21 mouse cellular contexts compared by ENCODE assay signal in the genomic region with DNA sequence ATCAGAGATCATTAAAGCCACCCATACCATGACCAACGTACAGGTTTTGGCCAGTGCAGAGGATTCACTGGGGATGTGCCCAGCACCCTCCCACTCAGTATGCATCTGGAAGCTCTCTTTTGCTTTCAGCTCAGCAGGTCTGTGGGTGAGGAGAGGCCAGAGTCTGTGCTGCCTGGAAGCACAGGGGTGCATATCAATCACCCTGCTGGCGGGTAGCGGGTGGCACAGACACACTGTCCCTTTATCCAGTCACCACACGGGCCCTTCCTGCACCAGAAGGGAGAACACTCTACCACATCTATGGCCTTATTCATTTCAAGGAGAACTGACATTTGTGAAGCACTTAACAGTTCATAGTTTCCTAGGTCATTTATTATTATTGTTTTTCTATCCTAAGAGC. TPM values are rescaled to one million over a fixed set of nuclear protein-coding genes. Genes with fewer than 3 reads are reported as not detected.
DNase-seq lines count a peak whose midpoint lies in the region; ATAC-seq and TF ChIP-seq lines count a peak whose summit lies in the region.
"Had no signal": no experiment of that assay in that cellular context is flagged by ENCODE, and none has a peak within 500 bp of the region (broad histone marks: within the 10 kb centered on the region; RNA-seq: fewer than 3 reads in every experiment).

No protein-coding gene starts in this region.

- TF ChIP-seq EP300 in liver, postnatal 0 days (IDR thresholded peaks at IDR 0.05; ENCODE audit: low read depth): no peak

- no peak overlapping the region for H3K27ac ChIP-seq in forebrain, embryonic 16.5 days (ENCODE audit: low read length)
- H3K27ac ChIP-seq in forebrain, embryonic 14.5 days (ENCODE audit: low read depth, low read length): no peak overlapping the region
- H3K27ac ChIP-seq in kidney, adult 2 months (ENCODE audit: insufficient read depth, low read depth, low read length): no peak overlapping the region
- no peak overlapping the region for H3K27ac ChIP-seq in liver, adult 2 months (replicated peaks; ENCODE audit: insufficient read depth, low read depth, low read length)
- no peak overlapping the region for H3K27ac ChIP-seq in liver, postnatal 0 days (ENCODE audit: low read depth)
- H3K27ac ChIP-seq: forebrain, embryonic 15.5 days; heart, embryonic 10.5 days; limb, embryonic 10.5 days had no signal

- TF ChIP-seq CTCF in kidney, adult 2 months (conservative IDR thresholded peaks at IDR 0.05; ENCODE audit: insufficient read depth, insufficient read length, low read depth, low read length): 0 out of 2 replicates have a peak, but pooled peaks have one; percentile 10
- TF ChIP-seq CTCF in liver, adult 2 months (IDR thresholded peaks at IDR 0.05; ENCODE audit: low read depth, low read length): peak; percentile 22
- no peak for TF ChIP-seq CTCF in liver, postnatal 0 days (IDR thresholded peaks at IDR 0.05; ENCODE audit: low read depth)

- no peaks in the 10 kb centered on the region for H3K9me3 ChIP-seq in forebrain, embryonic 16.5 days (ENCODE audit: control insufficient read depth, low read length)
- no peaks in the 10 kb centered on the region for H3K9me3 ChIP-seq in forebrain, embryonic 14.5 days (replicated peaks; ENCODE audit: control insufficient read depth, low read length)
- no peaks in the 10 kb centered on the region for H3K9me3 ChIP-seq in liver, postnatal 0 days (ENCODE audit: low read length)
- H3K9me3 ChIP-seq: forebrain, embryonic 15.5 days; heart, embryonic 10.5 days; limb, embryonic 10.5 days had no signal

- no peak for TF ChIP-seq POLR2A in kidney, adult 2 months (IDR thresholded peaks at IDR 0.05; ENCODE audit: low read depth, low read length)
- TF ChIP-seq POLR2A in liver, adult 2 months (IDR thresholded peaks at IDR 0.05; ENCODE audit: extremely low read depth, insufficient read depth, low read length): no peak

- H3K79me2 ChIP-seq in liver, adult 2 months (ENCODE audit: control insufficient read depth, insufficient read depth, low read length): no peaks in the 10 kb centered on the region

- H3K9ac ChIP-seq in forebrain, embryonic 16.5 days (replicated peaks; ENCODE audit: low read depth, low read length): no peak overlapping the region
- no peak overlapping the region for H3K9ac ChIP-seq in forebrain, embryonic 14.5 days (ENCODE audit: low read length)
- H3K9ac ChIP-seq in liver, adult 2 months (ENCODE audit: low read depth, low read length): no peak overlapping the region
- H3K9ac ChIP-seq in liver, postnatal 0 days (replicated peaks): no peak overlapping the region
- H3K9ac ChIP-seq: forebrain, embryonic 15.5 days had no signal

- H3K36me3 ChIP-seq in forebrain, embryonic 16.5 days (ENCODE audit: control insufficient read depth, insufficient read depth): no peaks in the 10 kb centered on the region
- no peaks in the 10 kb centered on the region for H3K36me3 ChIP-seq in forebrain, embryonic 14.5 days (ENCODE audit: control insufficient read depth, insufficient read depth, low read length)
- no peaks in the 10 kb centered on the region; the same call in 1 of the 2 replicates for H3K36me3 ChIP-seq in kidney, adult 2 months (ENCODE audit: control insufficient read depth, insufficient read depth, low read length)
- H3K36me3 ChIP-seq in liver, adult 2 months (ENCODE audit: control insufficient read depth, insufficient read depth, low read length): peaks cover 17% of the 10 kb centered on the region
- no peaks in the 10 kb centered on the region for H3K36me3 ChIP-seq in liver, postnatal 0 days (replicated peaks; ENCODE audit: insufficient read depth, low read length)
- H3K36me3 ChIP-seq: forebrain, embryonic 15.5 days; heart, embryonic 10.5 days; limb, embryonic 10.5 days had no signal

- H3K4me2 ChIP-seq in forebrain, embryonic 16.5 days (ENCODE audit: low read length): no peak overlapping the region
- H3K4me2 ChIP-seq in forebrain, embryonic 14.5 days (ENCODE audit: low read length): no peak overlapping the region
- H3K4me2 ChIP-seq in liver, postnatal 0 days (ENCODE audit: low read depth, low read length): no peak overlapping the region
- H3K4me2 ChIP-seq: forebrain, embryonic 15.5 days had no signal

- DNase-seq in forebrain, embryonic 14.5 days (ENCODE audit: low spot score): no peak
- DNase-seq in kidney, adult 2 months: no peak
- no peak for DNase-seq in kidney, postnatal 14 days
- DNase-seq in liver, adult 2 months (ENCODE audit: extremely low read depth, low read depth, low spot score): no peak
- no peak for DNase-seq in liver, postnatal 0 days
- peak; percentile 17 for DNase-seq in right cerebral cortex, postnatal 14 days
- no peak for DNase-seq in right cerebral cortex, postnatal 36 days (ENCODE audit: low spot score in 2 of 2)
- DNase-seq: adrenal gland, postnatal 10 days; cerebellum, adult 9-10 months; gastrocnemius, postnatal 10 days; heart, postnatal 4 days; liver; lung, postnatal 10 days; midbrain, embryonic 14.5 days; thymus, postnatal 14 days had no signal

- no peak overlapping the region for H3K4me3 ChIP-seq in forebrain, embryonic 16.5 days (replicated peaks; ENCODE audit: low read length)
- no peak overlapping the region for H3K4me3 ChIP-seq in forebrain, embryonic 14.5 days (ENCODE audit: low read depth, low read length)
- no peak overlapping the region for H3K4me3 ChIP-seq in kidney, adult 2 months (ENCODE audit: insufficient read depth, low read depth, low read length)
- no peak overlapping the region for H3K4me3 ChIP-seq in liver, adult 2 months (ENCODE audit: insufficient read depth, low read depth, low read length)
- no peak overlapping the region for H3K4me3 ChIP-seq in liver, postnatal 0 days (ENCODE audit: low read depth, low read length)
- H3K4me3 ChIP-seq: forebrain, embryonic 15.5 days; heart, embryonic 10.5 days; limb, embryonic 10.5 days had no signal

- WGBS in forebrain, embryonic 16.5 days: 56% methylated on average over 4 of the region's 4 CpGs
- WGBS in forebrain, embryonic 14.5 days: 68% methylated on average over 4 of the region's 4 CpGs
- WGBS in kidney, adult 2 months: 65% methylated on average over 4 of the region's 4 CpGs
- 34% methylated on average over 4 of the region's 4 CpGs for WGBS in liver, adult 2 months
- 62% methylated on average over 4 of the region's 4 CpGs for WGBS in liver, postnatal 0 days (ENCODE audit: insufficient replicate concordance)

- no peaks in the 10 kb centered on the region for H3K27me3 ChIP-seq in forebrain, embryonic 16.5 days (replicated peaks; ENCODE audit: control insufficient read depth, insufficient read depth, low read length)
- no peaks in the 10 kb centered on the region for H3K27me3 ChIP-seq in forebrain, embryonic 14.5 days (replicated peaks; ENCODE audit: control insufficient read depth, insufficient read depth, low read length)
- no peaks in the 10 kb centered on the region for H3K27me3 ChIP-seq in kidney, adult 2 months (replicated peaks; ENCODE audit: control insufficient read depth, insufficient read depth, low read length)
- H3K27me3 ChIP-seq in liver, adult 2 months (ENCODE audit: control insufficient read depth, insufficient read depth, low read length): no peaks in the 10 kb centered on the region
- no peaks in the 10 kb centered on the region for H3K27me3 ChIP-seq in liver, postnatal 0 days (ENCODE audit: insufficient read depth, low read length)
- H3K27me3 ChIP-seq: forebrain, embryonic 15.5 days had no signal

- peak; percentile 47; the same call in 1 of the 2 replicates for ATAC-seq in forebrain, embryonic 16.5 days
- no peak for ATAC-seq in forebrain, embryonic 14.5 days
- no peak for ATAC-seq in liver, postnatal 0 days
- ATAC-seq: forebrain, embryonic 15.5 days; intestine, postnatal 0 days had no signal

- H3K4me1 ChIP-seq in forebrain, embryonic 16.5 days (replicated peaks; ENCODE audit: control insufficient read depth, insufficient read depth, low read length): peaks cover 12% of the 10 kb centered on the region
- no peaks in the 10 kb centered on the region for H3K4me1 ChIP-seq in forebrain, embryonic 14.5 days (ENCODE audit: control insufficient read depth, insufficient read depth, low read length)
- peaks cover 19% of the 10 kb centered on the region for H3K4me1 ChIP-seq in kidney, adult 2 months (ENCODE audit: control insufficient read depth, insufficient read depth, low read length)
- H3K4me1 ChIP-seq in liver, adult 2 months (ENCODE audit: control insufficient read depth, insufficient read depth, low read length): peaks cover 14% of the 10 kb centered on the region
- no peaks in the 10 kb centered on the region; the same call in none of the 2 replicates for H3K4me1 ChIP-seq in liver, postnatal 0 days (ENCODE audit: insufficient read depth)
- H3K4me1 ChIP-seq: limb, embryonic 10.5 days had no signal

RNA-seq across cellular contexts. Expression of a gene that starts 25.4 kb away (rescaled TPM):
- polyA plus RNA-seq in forebrain, embryonic 16.5 days (2015; fragmentation: Nextera tagmentation; extraction: Ambion mirVana): 0.42 and 1.1 TPM in 2 replicates
- 0.41 and 0.47 TPM in 2 replicates for polyA plus RNA-seq in forebrain, embryonic 14.5 days (2014; fragmentation: Nextera tagmentation; extraction: Ambion mirVana)
- polyA plus RNA-seq in kidney, adult 2 months (2012; rRNA removed): 125 and 136 TPM in 2 replicates
- total RNA-seq in liver, adult 2 months (2014; rRNA removed): 807 and 1,077 TPM in 2 replicates
- polyA plus RNA-seq in liver, adult 2 months (2012; rRNA removed): 826 and 1,028 TPM in 2 replicates
- polyA plus RNA-seq in liver, postnatal 0 days (2015; fragmentation: Nextera tagmentation; extraction: Ambion mirVana): 252 and 257 TPM in 2 replicates
- polyA plus RNA-seq: limb, embryonic 10.5 days; neural tube, embryonic 14.5 days had no signal

RNA-seq across cellular contexts. Expression of a gene that starts 30.9 kb away (rescaled TPM):
- polyA plus RNA-seq in forebrain, embryonic 16.5 days (2015; fragmentation: Nextera tagmentation; extraction: Ambion mirVana): 0.32 and 0.58 TPM in 2 replicates
- 0.80 and 0.85 TPM in 2 replicates for polyA plus RNA-seq in forebrain, embryonic 14.5 days (2014; fragmentation: Nextera tagmentation; extraction: Ambion mirVana)
- polyA plus RNA-seq in kidney, adult 2 months (2012; rRNA removed): 2.7 and 4.8 TPM in 2 replicates
- 1.7 and 2.0 TPM in 2 replicates for total RNA-seq in liver, adult 2 months (2014; rRNA removed)
- polyA plus RNA-seq in liver, adult 2 months (2012; rRNA removed): 1.6 and 2.4 TPM in 2 replicates
- 1.3 and 1.5 TPM in 2 replicates for polyA plus RNA-seq in liver, postnatal 0 days (2015; fragmentation: Nextera tagmentation; extraction: Ambion mirVana)

RNA-seq across cellular contexts. Expression of a gene that starts 34.6 kb away (rescaled TPM):
- polyA plus RNA-seq in forebrain, embryonic 16.5 days (2015; fragmentation: Nextera tagmentation; extraction: Ambion mirVana): 3.6 TPM in 2 replicates
- 4.7 and 5.8 TPM in 2 replicates for polyA plus RNA-seq in forebrain, embryonic 14.5 days (2014; fragmentation: Nextera tagmentation; extraction: Ambion mirVana)
- 175 and 201 TPM in 2 replicates for polyA plus RNA-seq in kidney, adult 2 months (2012; rRNA removed)
- 78.0 and 106 TPM in 2 replicates for total RNA-seq in liver, adult 2 months (2014; rRNA removed)
- polyA plus RNA-seq in liver, adult 2 months (2012; rRNA removed): 179 and 444 TPM in 2 replicates
- polyA plus RNA-seq in liver, postnatal 0 days (2015; fragmentation: Nextera tagmentation; extraction: Ambion mirVana): 269 and 386 TPM in 2 replicates

RNA-seq across cellular contexts. Expression of a gene that starts 36.9 kb away (rescaled TPM):
- 0.51 and 1.2 TPM in 2 replicates for polyA plus RNA-seq in forebrain, embryonic 16.5 days (2015; fragmentation: Nextera tagmentation; extraction: Ambion mirVana)
- polyA plus RNA-seq in forebrain, embryonic 14.5 days (2014; fragmentation: Nextera tagmentation; extraction: Ambion mirVana): 1.5 and 2.0 TPM in 2 replicates
- 0.52 and 3.2 TPM in 2 replicates for polyA plus RNA-seq in kidney, adult 2 months (2012; rRNA removed)
- 0.65 and 0.67 TPM in 2 replicates for total RNA-seq in liver, adult 2 months (2014; rRNA removed)
- polyA plus RNA-seq in liver, adult 2 months (2012; rRNA removed): 0.21 and 0.88 TPM in 2 replicates
- 8.3 and 9.1 TPM in 2 replicates for polyA plus RNA-seq in liver, postnatal 0 days (2015; fragmentation: Nextera tagmentation; extraction: Ambion mirVana)

Comparison
In these comparisons a context has a peak if more than half of its experiments do, and no peak if none do; other contexts are left out.
1. RNA of a gene that starts 25.4 kb away (polyA plus RNA-seq): 826 to 1,028 TPM in liver, adult 2 months, 252 to 257 TPM in liver, postnatal 0 days and 125 to 136 TPM in kidney, adult 2 months; 0.42 to 1.1 TPM in forebrain, embryonic 16.5 days and 0.41 to 0.47 TPM in forebrain, embryonic 14.5 days; every median in the first group is over 10 times any median in the second.
2. RNA of a gene that starts 34.6 kb away (polyA plus RNA-seq): 269 to 386 TPM in liver, postnatal 0 days, 175 to 201 TPM in kidney, adult 2 months and 179 to 444 TPM in liver, adult 2 months; 4.7 to 5.8 TPM in forebrain, embryonic 14.5 days and 3.6 TPM in forebrain, embryonic 16.5 days; every median in the first group is over 10 times any median in the second.